Mouse (Mus musculus) forebrain, embryonic 12.5 days (tissue): ENCODE results near the gene Gm5269. TPM values are rescaled to one million over a fixed set of nuclear protein-coding genes. Genes with fewer than 3 reads are reported as not detected.
A peak's percentile ranks its signal among the peaks of the same experiment; 100 is the strongest.

Experiments used
- ATAC-seq: fragments of 200-750 bp; cut with Nextera tagmentation; 2 replicates; pipeline ENCODE4 v1.8.0; 2017; ENCODE audit warnings: moderate TSS enrichment; ENCODE audit not compliant: low FRiP score
- H3K27ac ChIP-seq: fragments of 300-500 bp; sonication (generic); 2 replicates; pipeline ENCODE4 v1.5.1; 2016; ENCODE audit warnings: mild to moderate bottlenecking
- H3K27me3 ChIP-seq: fragments of 300-500 bp; sonication (generic); 2 replicates; pipeline ENCODE4 v1.6.1; 2016; ENCODE audit warnings: mild to moderate bottlenecking
- H3K36me3 ChIP-seq: fragments of 300-500 bp; sonication (generic); replicated peaks from 2 replicates; pipeline ENCODE4 v1.6.1; 2016; ENCODE audit warnings: mild to moderate bottlenecking
- H3K4me1 ChIP-seq: fragments of 300-500 bp; sonication (generic); 2 replicates; pipeline ENCODE4 v1.6.1; 2016
- H3K4me2 ChIP-seq: fragments of 300-500 bp; sonication (generic); 2 replicates; pipeline ENCODE4 v1.6.1; 2016; ENCODE audit warnings: mild to moderate bottlenecking, moderate library complexity
- H3K4me3 ChIP-seq: fragments of 300-500 bp; sonication (generic); replicated peaks from 2 replicates; pipeline ENCODE4 v1.5.1; 2016; ENCODE audit warnings: mild to moderate bottlenecking
- H3K9ac ChIP-seq: fragments of 300-500 bp; sonication (generic); 2 replicates; pipeline ENCODE4 v1.6.1; 2016; ENCODE audit warnings: mild to moderate bottlenecking
- H3K9me3 ChIP-seq: fragments of 300-500 bp; sonication (generic); 2 replicates; pipeline ENCODE4 v1.6.1; 2016
- WGBS: fragments of 180-500 bp; shearing (Covaris S2); methylation state at CpG from one replicate; pipeline ENCODE4 v1.1.7; 2016; 5-methylcytosine and 5-hydroxymethylcytosine counted together
- polyA plus RNA-seq: library from polyadenylated mRNA; unstranded; fragments of >200 nt; fragmentation: Nextera tagmentation; extraction: Ambion mirVana; gene quantifications from 2 replicates; pipeline ENCODE4 v1.2.1, GENCODE M21; 2016

The Gm5269 gene
- not detected in 2 replicates for polyA plus RNA-seq

- no peaks in the 10 kb centered on the region for H3K36me3 ChIP-seq
- H3K4me2 ChIP-seq: no peak within 1 kb of the TSS
- no peaks in the 10 kb centered on the region for H3K4me1 ChIP-seq
- no peak within 1 kb of the TSS for H3K4me3 ChIP-seq
- no peaks in the 10 kb centered on the region for H3K27me3 ChIP-seq
- no peak within 1 kb of the TSS for H3K9ac ChIP-seq
- ATAC-seq: no peak
- H3K9me3 ChIP-seq: no peaks in the 10 kb centered on the region
- H3K27ac ChIP-seq: no peak within 1 kb of the TSS
These were observed at the start of gene Gm5269 for GRCm38 (mm10) chr1:45890173-45890572. Gene Gm5269, minus strand, starts transcription at chr1:45890273.

GRCm38 (mm10) chr1:45931127-45931526, 41.1 kb upstream of the Gm5269 start:
- no peak for ATAC-seq
- Histone ChIP-seq H3K9me3 (no peaks in the 10 kb centered on the region), H3K36me3 (no peaks in the 10 kb centered on the region), H3K4me2 (no peak overlapping the region), H3K27ac (no peak overlapping the region), H3K4me1 (peaks cover 3% of the 10 kb centered on the region), H3K9ac (no peak overlapping the region), H3K4me3 (no peak overlapping the region), H3K27me3 (peaks cover 11% of the 10 kb centered on the region)

- Histone ChIP-seq H3K27ac (no peak overlapping the region), H3K4me2 (no peak overlapping the region), H3K4me3 (no peak overlapping the region), H3K36me3 (no peaks in the 10 kb centered on the region), H3K9ac (no peak overlapping the region), H3K27me3 (peaks cover 23% of the 10 kb centered on the region), H3K9me3 (no peaks in the 10 kb centered on the region), H3K4me1 (peaks cover 10% of the 10 kb centered on the region)
- WGBS: 46% methylated on average over 3 of the region's 3 CpGs
- no peak for ATAC-seq
These were observed 36.8 kb upstream of the Gm5269 start for GRCm38 (mm10) chr1:45926911-45927310.

GRCm38 (mm10) chr1:45926393-45926763, 36.3 kb upstream of the Gm5269 start, which contains the start of gene Slc40a1:
Gene Slc40a1, minus strand, starts transcription at chr1:45926523.
- ATAC-seq: no peak
- H3K9me3 ChIP-seq: no peaks in the 10 kb centered on the region
- peak within 1 kb of the TSS; percentile 65 for H3K4me3 ChIP-seq
- 20% methylated on average over 9 of the region's 9 CpGs for WGBS
- H3K4me1 ChIP-seq: peaks cover 10% of the 10 kb centered on the region
- H3K27me3 ChIP-seq: peaks cover 23% of the 10 kb centered on the region
- peak within 1 kb of the TSS; percentile 88 for H3K4me2 ChIP-seq
- no peak within 1 kb of the TSS for H3K27ac ChIP-seq
- peak within 1 kb of the TSS; percentile 56 for H3K9ac ChIP-seq
- H3K36me3 ChIP-seq: no peaks in the 10 kb centered on the region

GRCm38 (mm10) chr1:45925500-45926392, 35.7 kb upstream of the Gm5269 start:
- Histone ChIP-seq H3K4me3 (peak overlapping the region; percentile 65), H3K27ac (no peak overlapping the region), H3K27me3 (peaks cover 23% of the 10 kb centered on the region), H3K4me1 (peaks cover 10% of the 10 kb centered on the region), H3K4me2 (peak overlapping the region; percentile 88), H3K36me3 (no peaks in the 10 kb centered on the region), H3K9me3 (no peaks in the 10 kb centered on the region), H3K9ac (peak overlapping the region; percentile 56)
- ATAC-seq: peak; percentile 98
- WGBS: under 1% methylated on average over 52 of the region's 53 CpGs

- ATAC-seq: no peak
- H3K9ac ChIP-seq: peak overlapping the region; percentile 56
- WGBS: 17% methylated on average over 7 of the region's 7 CpGs
These were observed 35.0 kb upstream of the Gm5269 start for GRCm38 (mm10) chr1:45925131-45925499.

GRCm38 (mm10) chr1:45924516-45924915, 34.4 kb upstream of the Gm5269 start:
- peaks cover 23% of the 10 kb centered on the region for H3K27me3 ChIP-seq
- H3K9ac ChIP-seq: no peak overlapping the region
- 0 out of 2 replicates have a peak overlapping the region, but pooled peaks have one; percentile 65 for H3K4me3 ChIP-seq
- no peak for ATAC-seq
- H3K36me3 ChIP-seq: no peaks in the 10 kb centered on the region
- H3K4me2 ChIP-seq: no peak overlapping the region; the same call in 1 of the 2 replicates
- H3K4me1 ChIP-seq: peaks cover 10% of the 10 kb centered on the region
- no peak overlapping the region for H3K27ac ChIP-seq
- WGBS: 69% methylated on average over 7 of the region's 7 CpGs
- H3K9me3 ChIP-seq: no peaks in the 10 kb centered on the region

More at GRCm38 (mm10) chr1:45925131-45925499, 35.0 kb upstream of the Gm5269 start:
- H3K27me3 ChIP-seq: peaks cover 23% of the 10 kb centered on the region
- H3K36me3 ChIP-seq: no peaks in the 10 kb centered on the region
- H3K27ac ChIP-seq: no peak overlapping the region
- peaks cover 10% of the 10 kb centered on the region for H3K4me1 ChIP-seq
- peak overlapping the region; percentile 88 for H3K4me2 ChIP-seq
- H3K9me3 ChIP-seq: no peaks in the 10 kb centered on the region
- peak overlapping the region; percentile 65 for H3K4me3 ChIP-seq

- no peak overlapping the region for H3K4me2 ChIP-seq
- ATAC-seq: no peak
- peaks cover 10% of the 10 kb centered on the region for H3K4me1 ChIP-seq
- no peak overlapping the region for H3K9ac ChIP-seq
- H3K36me3 ChIP-seq: no peaks in the 10 kb centered on the region
- H3K27me3 ChIP-seq: peaks cover 23% of the 10 kb centered on the region
- no peak overlapping the region for H3K27ac ChIP-seq
- 77% methylated on average over 4 of the region's 4 CpGs for WGBS
- no peak overlapping the region for H3K4me3 ChIP-seq
- H3K9me3 ChIP-seq: no peaks in the 10 kb centered on the region
These were observed 33.2 kb upstream of the Gm5269 start for GRCm38 (mm10) chr1:45923306-45923705.

GRCm38 (mm10) chr1:45920703-45921102, 30.6 kb upstream of the Gm5269 start:
- H3K9me3 ChIP-seq: no peaks in the 10 kb centered on the region
- no peak overlapping the region for H3K4me2 ChIP-seq
- no peak overlapping the region for H3K27ac ChIP-seq
- H3K9ac ChIP-seq: no peak overlapping the region
- H3K27me3 ChIP-seq: peaks cover 7% of the 10 kb centered on the region
- 0 out of 2 replicates have a peak, but pooled peaks cover 2% of the 10 kb centered on the region for H3K4me1 ChIP-seq
- ATAC-seq: no peak
- no peaks in the 10 kb centered on the region for H3K36me3 ChIP-seq
- H3K4me3 ChIP-seq: no peak overlapping the region
- WGBS: 86% methylated on average over 3 of the region's 3 CpGs

GRCm38 (mm10) chr1:45919752-45920151, 29.7 kb upstream of the Gm5269 start:
- H3K9ac ChIP-seq: no peak overlapping the region
- H3K4me1 ChIP-seq: no peaks in the 10 kb centered on the region
- H3K27me3 ChIP-seq: peaks cover 4% of the 10 kb centered on the region; the same call in 1 of the 2 replicates
- no peak overlapping the region for H3K4me3 ChIP-seq
- no peaks in the 10 kb centered on the region for H3K9me3 ChIP-seq
- no peak overlapping the region for H3K4me2 ChIP-seq
- WGBS: 100% methylated on average over 1 of the region's 1 CpGs
- no peak overlapping the region for H3K27ac ChIP-seq
- no peaks in the 10 kb centered on the region for H3K36me3 ChIP-seq
- no peak for ATAC-seq

- WGBS: 84% methylated on average over 4 of the region's 4 CpGs
- no peak overlapping the region for H3K4me2 ChIP-seq
- no peak overlapping the region for H3K9ac ChIP-seq
- no peak overlapping the region for H3K27ac ChIP-seq
- no peaks in the 10 kb centered on the region for H3K9me3 ChIP-seq
- no peaks in the 10 kb centered on the region for H3K4me1 ChIP-seq
- H3K27me3 ChIP-seq: no peaks in the 10 kb centered on the region
- H3K36me3 ChIP-seq: no peaks in the 10 kb centered on the region
- no peak for ATAC-seq
- no peak overlapping the region for H3K4me3 ChIP-seq
These were observed 27.2 kb upstream of the Gm5269 start for GRCm38 (mm10) chr1:45917136-45917803.

GRCm38 (mm10) chr1:45916174-45916573, 26.1 kb upstream of the Gm5269 start:
- Histone ChIP-seq H3K9me3 (no peaks in the 10 kb centered on the region), H3K27ac (no peak overlapping the region), H3K4me2 (no peak overlapping the region), H3K36me3 (no peaks in the 10 kb centered on the region), H3K4me3 (no peak overlapping the region), H3K4me1 (no peaks in the 10 kb centered on the region), H3K9ac (no peak overlapping the region), H3K27me3 (no peaks in the 10 kb centered on the region)
- no peak for ATAC-seq
- WGBS: 81% methylated on average over 3 of the region's 3 CpGs
